Mouse (Mus musculus): ENCODE data around the gene Cdk11b. TPM values are rescaled to one million over a fixed set of nuclear protein-coding genes. Genes with fewer than 3 reads are reported as not detected.

The Cdk11b gene
- polyA plus RNA-seq, 1 experiment from 2014 or later, result 46.7 TPM

DNA sequence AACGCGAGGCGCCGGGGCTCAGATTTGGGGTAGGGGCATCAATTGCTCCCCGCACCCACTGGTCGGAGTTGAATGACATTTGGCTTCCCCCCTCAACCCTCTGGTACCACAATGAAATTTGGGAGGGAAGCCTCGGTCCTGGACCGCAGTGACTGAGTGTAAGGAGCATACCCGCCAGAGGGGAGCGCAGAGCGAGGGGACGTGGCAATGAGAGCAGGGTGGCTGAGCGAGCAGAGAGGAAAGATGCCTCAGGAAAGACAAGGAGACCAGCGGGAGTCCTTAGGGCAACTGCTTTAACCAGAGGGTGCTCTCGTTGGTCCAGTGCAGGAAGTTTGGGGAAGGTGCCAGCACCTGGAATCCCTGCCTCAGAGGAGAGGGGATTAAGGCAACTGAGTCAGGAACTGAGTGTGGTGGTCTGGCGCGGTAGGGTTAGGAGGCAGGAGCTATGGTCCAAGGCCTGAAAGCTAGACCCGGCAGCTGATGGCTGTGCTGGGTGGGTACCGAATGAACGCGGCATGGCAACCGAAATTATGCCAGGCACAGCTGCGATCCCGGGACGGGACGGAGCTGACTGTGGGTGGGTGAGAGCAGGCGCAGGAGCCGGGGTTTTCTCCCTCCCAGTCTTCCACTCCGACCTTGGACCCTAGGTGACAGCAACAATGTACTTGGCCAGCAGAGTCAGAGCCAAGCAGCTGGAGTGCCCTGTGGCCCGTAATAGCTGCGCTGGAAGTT is 29.0 kb downstream of the Cdk11b start:
- WGBS, result 3% methylated on average over 31 of the region's 31 CpGs

DNA sequence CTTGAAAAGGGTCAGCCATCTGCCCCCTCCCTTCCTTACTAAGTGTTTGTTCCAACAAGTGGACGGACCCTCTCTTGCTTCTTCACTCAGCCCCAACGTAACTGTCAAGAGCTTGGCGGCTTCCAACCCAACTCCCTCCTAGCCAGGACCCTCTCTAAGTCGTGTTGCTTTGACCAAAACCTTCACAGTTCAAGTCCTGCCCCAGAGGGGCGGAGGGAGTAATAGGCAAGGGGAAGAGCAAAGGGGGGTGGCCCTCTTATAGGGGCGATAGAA is 29.5 kb downstream of the Cdk11b start:
- Histone ChIP-seq H3K4me3 (ENCODE audit: low read depth, low read length) (peak overlapping the region; percentile 16; the same call in 1 of the 2 replicates), H3K9me3 (ENCODE audit: control insufficient read depth, low read length) (no peaks in the 10 kb centered on the region), H3K27me3 (ENCODE audit: control insufficient read depth, insufficient read depth, low read length) (peaks cover 55% of the 10 kb centered on the region), H3K9ac (replicated peaks; ENCODE audit: low read depth, low read length) (no peak overlapping the region), H3K4me2 (ENCODE audit: low read depth, low read length) (peak overlapping the region; percentile 44), H3K4me1 (ENCODE audit: control insufficient read depth, insufficient read depth, low read length) (peaks cover 22% of the 10 kb centered on the region), H3K27ac (ENCODE audit: low read depth, low read length) (no peak overlapping the region), H3K36me3 (ENCODE audit: control insufficient read depth, insufficient read depth, low read length) (peaks cover 26% of the 10 kb centered on the region)
- no peak for ATAC-seq (ENCODE audit: low read depth)
- 5% methylated on average over 6 of the region's 6 CpGs for WGBS

More for the DNA sequence above, 29.0 kb downstream of the Cdk11b start:
- ATAC-seq (ENCODE audit: low read depth), result no peak
- H3K9ac ChIP-seq (replicated peaks; ENCODE audit: low read depth, low read length), result peak overlapping the region; percentile 48
- no peak overlapping the region for H3K27ac ChIP-seq (ENCODE audit: low read depth, low read length)
- H3K4me1 ChIP-seq (ENCODE audit: control insufficient read depth, insufficient read depth, low read length), result peaks cover 22% of the 10 kb centered on the region
- peaks cover 30% of the 10 kb centered on the region for H3K36me3 ChIP-seq (ENCODE audit: control insufficient read depth, insufficient read depth, low read length)
- peak overlapping the region; percentile 31 for H3K4me3 ChIP-seq (ENCODE audit: low read depth, low read length)
- peak overlapping the region; percentile 63 for H3K4me2 ChIP-seq (ENCODE audit: low read depth, low read length)
- H3K9me3 ChIP-seq (ENCODE audit: control insufficient read depth, low read length), result no peaks in the 10 kb centered on the region
- peaks cover 55% of the 10 kb centered on the region for H3K27me3 ChIP-seq (ENCODE audit: control insufficient read depth, insufficient read depth, low read length)

DNA sequence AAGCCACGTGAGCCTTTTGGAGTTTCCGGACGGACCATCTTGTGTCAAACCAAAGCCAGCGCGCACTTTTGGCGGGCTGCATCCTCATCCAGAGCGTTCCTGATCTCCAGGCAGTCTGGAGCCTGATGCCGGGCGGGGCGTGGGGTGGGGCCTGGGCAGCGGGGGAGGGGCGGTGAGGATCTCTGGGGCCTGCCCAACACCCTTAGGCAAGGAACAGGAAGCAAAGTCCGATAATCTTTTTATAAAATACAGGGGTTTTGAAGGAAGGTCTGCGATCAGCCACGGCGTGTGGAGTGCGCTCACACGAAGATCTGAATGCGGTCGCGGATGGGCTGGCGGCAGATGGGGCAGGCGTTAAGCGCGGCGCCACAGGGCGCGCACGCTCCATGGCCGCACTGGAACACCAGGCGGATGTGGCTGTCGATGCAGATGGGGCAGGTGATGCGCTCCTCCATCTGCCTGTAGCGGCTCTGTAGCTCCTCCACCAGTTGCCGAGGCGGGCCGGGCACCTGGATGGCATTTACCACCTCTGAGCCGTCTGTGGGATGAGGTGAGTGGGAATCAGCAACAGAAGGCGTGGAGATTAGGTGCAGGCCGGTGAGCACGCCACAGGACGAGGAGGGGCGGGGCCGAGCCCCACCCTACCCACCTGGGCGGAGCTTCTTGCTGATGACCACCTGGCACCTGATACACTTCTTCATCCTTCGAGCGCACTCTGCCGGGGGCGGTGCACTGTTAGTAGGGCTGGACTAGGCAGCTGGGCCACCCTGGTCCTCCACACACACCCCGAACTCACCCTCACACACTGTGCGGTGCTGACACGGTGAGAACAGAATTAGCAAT is 30.0 kb downstream of the Cdk11b start:
- H3K27ac ChIP-seq (ENCODE audit: low read depth, low read length), result no peak overlapping the region
- peak overlapping the region; percentile 16; the same call in 1 of the 2 replicates for H3K4me3 ChIP-seq (ENCODE audit: low read depth, low read length)
- peak overlapping the region; percentile 44 for H3K4me2 ChIP-seq (ENCODE audit: low read depth, low read length)
- no peaks in the 10 kb centered on the region for H3K9me3 ChIP-seq (ENCODE audit: control insufficient read depth, low read length)
- 4% methylated on average over 52 of the region's 52 CpGs for WGBS
- H3K27me3 ChIP-seq (ENCODE audit: control insufficient read depth, insufficient read depth, low read length), result peaks cover 55% of the 10 kb centered on the region
- 0 out of 2 replicates have a peak overlapping the region, but pooled peaks have one; percentile 11 for H3K9ac ChIP-seq (replicated peaks; ENCODE audit: low read depth, low read length)
- peak; percentile 41; the same call in 1 of the 2 replicates for ATAC-seq (ENCODE audit: low read depth)
- H3K36me3 ChIP-seq (ENCODE audit: control insufficient read depth, insufficient read depth, low read length), result peaks cover 23% of the 10 kb centered on the region
- peaks cover 22% of the 10 kb centered on the region for H3K4me1 ChIP-seq (ENCODE audit: control insufficient read depth, insufficient read depth, low read length)

DNA sequence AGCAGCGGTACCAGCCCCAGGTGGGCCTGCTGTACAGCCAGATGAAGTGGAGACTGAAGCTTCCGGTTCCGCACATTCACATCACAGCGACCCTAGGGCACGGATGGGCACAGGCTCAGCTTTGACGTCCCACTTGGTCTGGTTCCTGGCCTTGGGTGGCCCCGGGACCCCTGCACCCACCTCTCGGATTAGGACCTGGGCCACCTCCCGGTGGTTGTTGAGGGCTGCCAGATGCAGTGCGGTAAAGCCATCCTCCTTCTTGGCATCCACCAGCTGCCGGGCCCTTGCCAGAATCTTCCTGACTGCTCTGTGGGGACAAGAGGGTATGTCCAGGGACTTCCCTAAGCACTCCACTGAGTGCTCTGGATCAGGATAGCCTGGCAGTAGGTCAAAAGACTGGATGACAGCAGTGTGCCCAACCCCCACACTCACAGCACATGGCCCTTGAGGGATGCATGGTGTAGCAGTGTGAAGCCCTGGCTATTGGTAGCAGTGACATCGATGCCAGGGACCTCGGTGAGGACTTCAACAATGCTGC is 31.6 kb downstream of the Cdk11b start:
- H3K4me2 ChIP-seq (ENCODE audit: low read depth, low read length), result no peak overlapping the region
- WGBS, result 92% methylated on average over 13 of the region's 13 CpGs
- no peak overlapping the region for H3K27ac ChIP-seq (ENCODE audit: low read depth, low read length)
- peaks cover 22% of the 10 kb centered on the region for H3K4me1 ChIP-seq (ENCODE audit: control insufficient read depth, insufficient read depth, low read length)
- H3K9ac ChIP-seq (replicated peaks; ENCODE audit: low read depth, low read length), result no peak overlapping the region
- H3K36me3 ChIP-seq (ENCODE audit: control insufficient read depth, insufficient read depth, low read length), result peaks cover 11% of the 10 kb centered on the region
- no peak overlapping the region for H3K4me3 ChIP-seq (ENCODE audit: low read depth, low read length)
- H3K9me3 ChIP-seq (ENCODE audit: control insufficient read depth, low read length), result no peaks in the 10 kb centered on the region
- H3K27me3 ChIP-seq (ENCODE audit: control insufficient read depth, insufficient read depth, low read length), result peaks cover 49% of the 10 kb centered on the region
- ATAC-seq (ENCODE audit: low read depth), result no peak

DNA sequence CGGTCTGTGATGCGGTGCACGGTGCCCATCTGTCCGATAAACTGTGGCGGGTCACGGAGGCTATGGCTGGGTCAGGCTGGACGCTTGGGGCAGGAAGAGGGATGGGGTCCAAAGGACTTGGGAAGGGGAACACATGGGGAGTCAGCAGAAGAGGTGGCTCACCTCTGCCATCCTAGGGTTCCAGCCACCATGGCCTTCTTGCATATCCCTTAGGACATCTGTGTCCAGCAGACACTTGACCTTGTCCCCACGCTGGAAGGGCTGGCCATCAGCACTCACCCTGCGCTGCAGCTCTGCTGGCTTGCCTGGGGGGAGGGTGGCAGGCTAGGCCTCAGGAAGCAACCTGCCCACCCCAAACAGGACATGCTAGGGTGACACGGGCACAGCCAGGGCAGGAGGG is 34.3 kb downstream of the Cdk11b start:
- WGBS, result 93% methylated on average over 10 of the region's 10 CpGs
- Histone ChIP-seq H3K36me3 (ENCODE audit: control insufficient read depth, insufficient read depth, low read length) (peaks cover 7% of the 10 kb centered on the region), H3K9ac (replicated peaks; ENCODE audit: low read depth, low read length) (no peak overlapping the region), H3K27me3 (ENCODE audit: control insufficient read depth, insufficient read depth, low read length) (peaks cover 26% of the 10 kb centered on the region), H3K4me3 (ENCODE audit: low read depth, low read length) (no peak overlapping the region), H3K4me2 (ENCODE audit: low read depth, low read length) (no peak overlapping the region), H3K27ac (ENCODE audit: low read depth, low read length) (no peak overlapping the region), H3K9me3 (ENCODE audit: control insufficient read depth, low read length) (no peaks in the 10 kb centered on the region), H3K4me1 (ENCODE audit: control insufficient read depth, insufficient read depth, low read length) (peaks cover 9% of the 10 kb centered on the region)
- no peak for ATAC-seq (ENCODE audit: low read depth)

DNA sequence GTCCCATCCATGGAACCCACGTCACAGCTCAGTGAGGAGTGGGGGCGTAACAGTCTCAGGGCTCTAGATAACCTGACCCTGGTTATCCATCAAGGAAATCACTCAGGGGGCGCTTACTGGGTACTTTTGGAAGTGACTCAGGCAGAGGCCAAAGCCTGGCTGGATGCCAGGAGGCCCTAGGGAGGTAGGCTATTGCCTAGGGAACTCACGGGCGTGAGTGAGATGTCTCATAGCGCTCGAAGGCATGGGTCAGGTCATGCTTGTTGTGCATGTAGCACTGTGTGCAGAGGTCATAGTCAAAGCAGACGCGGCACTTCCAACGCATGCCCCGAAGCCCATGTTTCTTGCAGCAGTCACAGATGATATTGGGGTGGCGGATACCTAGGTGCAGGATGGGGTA is 36.0 kb downstream of the Cdk11b start:
- ATAC-seq (ENCODE audit: low read depth), result no peak
- no peak overlapping the region for H3K9ac ChIP-seq (replicated peaks; ENCODE audit: low read depth, low read length)
- H3K9me3 ChIP-seq (ENCODE audit: control insufficient read depth, low read length), result no peaks in the 10 kb centered on the region
- H3K4me1 ChIP-seq (ENCODE audit: control insufficient read depth, insufficient read depth, low read length), result no peaks in the 10 kb centered on the region
- peaks cover 7% of the 10 kb centered on the region for H3K36me3 ChIP-seq (ENCODE audit: control insufficient read depth, insufficient read depth, low read length)
- peaks cover 9% of the 10 kb centered on the region for H3K27me3 ChIP-seq (ENCODE audit: control insufficient read depth, insufficient read depth, low read length)
- no peak overlapping the region for H3K4me3 ChIP-seq (ENCODE audit: low read depth, low read length)
- H3K4me2 ChIP-seq (ENCODE audit: low read depth, low read length), result no peak overlapping the region
- 79% methylated on average over 12 of the region's 12 CpGs for WGBS
- no peak overlapping the region for H3K27ac ChIP-seq (ENCODE audit: low read depth, low read length)

DNA sequence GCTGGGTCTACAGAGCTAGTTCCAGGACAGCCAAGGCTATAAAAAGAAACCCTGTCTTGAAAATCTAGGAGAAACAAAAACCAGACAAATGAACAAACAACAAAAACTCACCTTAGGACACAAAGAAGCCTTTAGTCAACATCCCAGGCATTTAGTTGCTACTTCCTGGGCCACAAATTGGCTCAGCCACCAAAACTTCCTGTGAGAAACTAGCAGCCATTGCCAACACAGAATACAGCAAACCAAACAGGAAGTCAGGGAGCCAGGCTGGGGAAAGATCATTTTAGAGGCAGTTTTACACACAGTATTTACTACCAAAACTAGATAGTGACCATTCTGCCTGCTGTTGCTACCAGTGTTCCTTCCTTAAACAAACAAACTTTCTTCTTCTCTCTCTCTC is 42.2 kb downstream of the Cdk11b start:
- Histone ChIP-seq H3K9me3 (ENCODE audit: control insufficient read depth, low read length) (no peaks in the 10 kb centered on the region), H3K27ac (ENCODE audit: low read depth, low read length) (no peak overlapping the region), H3K27me3 (ENCODE audit: control insufficient read depth, insufficient read depth, low read length) (no peaks in the 10 kb centered on the region), H3K36me3 (ENCODE audit: control insufficient read depth, insufficient read depth, low read length) (no peaks in the 10 kb centered on the region), H3K9ac (replicated peaks; ENCODE audit: low read depth, low read length) (no peak overlapping the region), H3K4me3 (ENCODE audit: low read depth, low read length) (no peak overlapping the region), H3K4me2 (ENCODE audit: low read depth, low read length) (no peak overlapping the region), H3K4me1 (ENCODE audit: control insufficient read depth, insufficient read depth, low read length) (0 out of 2 replicates have a peak, but pooled peaks cover 4% of the 10 kb centered on the region)
- ATAC-seq (ENCODE audit: low read depth), result no peak

DNA sequence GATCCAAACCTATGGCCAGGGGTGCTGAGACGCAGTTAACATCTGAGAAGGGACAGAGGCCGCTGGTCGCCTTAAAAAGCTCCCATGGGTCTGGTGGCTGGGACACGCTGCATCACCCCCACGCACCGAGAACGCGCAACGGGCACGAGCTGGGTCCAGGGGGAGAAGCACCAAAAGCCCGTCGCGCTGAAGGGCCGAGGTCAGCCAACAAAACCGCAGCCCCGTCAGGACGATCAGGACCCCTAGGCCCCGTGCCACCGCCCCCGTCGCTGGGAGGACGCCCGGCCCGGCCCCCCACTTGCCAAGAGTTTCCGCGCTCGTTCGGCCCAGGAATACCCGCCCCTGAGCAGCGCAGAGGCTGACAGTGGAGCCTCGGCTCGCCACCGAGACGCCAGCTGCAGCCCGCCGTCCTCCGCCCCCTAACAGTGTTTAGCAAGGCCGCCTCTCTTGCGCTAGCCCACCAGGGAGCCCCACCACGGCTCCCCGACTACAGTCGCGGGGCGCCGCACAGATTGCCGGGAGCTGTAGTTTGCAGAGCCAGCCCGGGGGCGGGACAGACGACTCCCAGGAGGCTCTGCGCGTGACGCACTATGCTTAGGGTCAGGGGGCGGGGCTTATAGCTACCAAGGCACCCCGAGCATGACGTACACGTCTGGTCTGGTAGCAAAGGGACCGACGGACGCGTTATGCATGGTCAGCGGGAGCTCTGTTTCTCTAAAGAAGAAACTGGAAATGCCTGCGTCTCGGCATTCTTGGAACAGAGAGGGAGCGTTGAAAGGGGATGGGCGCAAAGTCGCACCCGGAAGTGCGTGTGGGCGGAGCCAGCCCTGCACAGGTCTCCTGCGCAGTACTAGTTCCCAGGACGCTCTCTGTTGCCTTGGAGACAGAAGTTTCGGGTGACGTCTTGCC is 44.3 kb downstream of the Cdk11b start, which contains the start of gene Mib2:
Gene Mib2 (minus strand): TSS at position 510 of the 909 bp plus-strand sequence.
- peak; percentile 99 for ATAC-seq (ENCODE audit: low read depth)
- Histone ChIP-seq H3K4me2 (ENCODE audit: low read depth, low read length) (peak within 1 kb of the TSS; percentile 93), H3K27ac (ENCODE audit: low read depth, low read length) (peak within 1 kb of the TSS; percentile 80), H3K4me3 (ENCODE audit: low read depth, low read length) (peak within 1 kb of the TSS; percentile 88), H3K4me1 (ENCODE audit: control insufficient read depth, insufficient read depth, low read length) (0 out of 2 replicates have a peak, but pooled peaks cover 4% of the 10 kb centered on the region), H3K27me3 (ENCODE audit: control insufficient read depth, insufficient read depth, low read length) (no peaks in the 10 kb centered on the region), H3K9ac (replicated peaks; ENCODE audit: low read depth, low read length) (peak within 1 kb of the TSS; percentile 82), H3K36me3 (ENCODE audit: control insufficient read depth, insufficient read depth, low read length) (no peaks in the 10 kb centered on the region), H3K9me3 (ENCODE audit: control insufficient read depth, low read length) (no peaks in the 10 kb centered on the region)
- WGBS, result under 1% methylated on average over 73 of the region's 73 CpGs
